Mouse (Mus musculus) heart, adult 2 months (tissue): Measurements from ENCODE around the gene Usp18. TPM values are rescaled to one million over a fixed set of nuclear protein-coding genes. Genes with fewer than 3 reads are reported as not detected.

Source experiments
- DNase-seq, 2 experiments: peaks; one replicate each; pipeline ENCODE4 v3.0.0; 2021
- H3K27ac ChIP-seq: fragments of 200-600 bp; 2 replicates; pipeline ENCODE4 v1.8.1; 2022
- H3K27me3 ChIP-seq: fragments of 200-500 bp; 2 replicates; pipeline ENCODE4 v1.6.1; 2012; ENCODE audit warnings: mild to moderate bottlenecking, low read length, inconsistent platforms, mixed read lengths; ENCODE audit not compliant: control insufficient read depth, insufficient read depth
- H3K36me3 ChIP-seq: fragments of 200-500 bp; 2 replicates; pipeline ENCODE4 v1.6.1; 2012; ENCODE audit warnings: low read length, inconsistent platforms; ENCODE audit not compliant: control insufficient read depth, insufficient read depth
- H3K4me1 ChIP-seq: fragments of 200-500 bp; 2 replicates; pipeline ENCODE4 v1.6.1; 2011; ENCODE audit warnings: low read length; ENCODE audit not compliant: control insufficient read depth, insufficient read depth
- H3K4me3 ChIP-seq: fragments of 200-600 bp; 2 replicates; pipeline ENCODE4 v1.8.1; 2022
- H3K79me2 ChIP-seq: fragments of 200-500 bp; replicated peaks from 2 replicates; pipeline ENCODE4 v1.6.1; 2012; ENCODE audit warnings: mild to moderate bottlenecking, inconsistent platforms, low read length, moderate library complexity, mixed read lengths; ENCODE audit not compliant: control insufficient read depth, insufficient read depth
- H3K9ac ChIP-seq: fragments of 200-500 bp; 2 replicates; pipeline ENCODE4 v1.6.1; 2012; ENCODE audit warnings: low read depth, mild to moderate bottlenecking, control low read depth, inconsistent platforms, low read length, mixed read lengths
- CTCF ChIP-seq: fragments of 200-600 bp; IDR thresholded peaks from 2 replicates; pipeline ENCODE4 v1.8.1; 2022; ENCODE audit warnings: antibody characterized with exemption, mild to moderate bottlenecking, moderate library complexity
- EP300 ChIP-seq: fragments of 200-500 bp; IDR thresholded peaks from 2 replicates; pipeline ENCODE4 v1.6.1; 2011; ENCODE audit warnings: low read depth, low read length, control low read depth; ENCODE audit not compliant: insufficient read depth
- POLR2A ChIP-seq: fragments of 200-500 bp; IDR thresholded peaks from 2 replicates; pipeline ENCODE4 v1.6.1; 2011; ENCODE audit warnings: mild to moderate bottlenecking, low read depth, low read length, control low read depth; ENCODE audit not compliant: insufficient read depth
- WGBS: fragments of 180-500 bp; shearing (Covaris S2); methylation state at CpG from one replicate; pipeline ENCODE4 v1.1.7; 2018; 5-methylcytosine and 5-hydroxymethylcytosine counted together
- intact Hi-C: fragments of 180-260 bp; cut with DNase I; formaldehyde crosslinking; loops from one replicate; pipeline ENCODE4 v1.15.1; 2025
- polyA plus RNA-seq: library from polyadenylated mRNA; depleted of rRNA; stranded (reverse); fragments of >200 nt; gene quantifications from 2 replicates; pipeline ENCODE4 v1.2.3, GENCODE M21; 2012
- total RNA-seq, 2 experiments: library from RNA; stranded (reverse); gene quantifications; 2 replicates each; pipeline ENCODE4 v1.2.3; 2021

The Usp18 gene
- total and polyA plus RNA-seq, 3 experiments = 1.3 to 3.9 (median 1.5) TPM

GRCm38 (mm10) chr6:121299317-121299716 lies 53.6 kb downstream of the Usp18 start:
- no peak for DNase-seq
- no peak overlapping the region for H3K27ac ChIP-seq
- H3K9ac ChIP-seq = no peak overlapping the region
- TF ChIP-seq CTCF (no peak), EP300 (no peak), POLR2A (no peak)
- no peaks in the 10 kb centered on the region for H3K36me3 ChIP-seq
- intact Hi-C loops = no loop called here
- WGBS = 57% methylated on average over 7 of the region's 7 CpGs
- no peak overlapping the region for H3K4me3 ChIP-seq
- H3K27me3 ChIP-seq = no peaks in the 10 kb centered on the region
- no peaks in the 10 kb centered on the region for H3K79me2 ChIP-seq
- no peaks in the 10 kb centered on the region for H3K4me1 ChIP-seq

GRCm38 (mm10) chr6:121299954-121300353 lies 54.2 kb downstream of the Usp18 start, which contains the start of gene Slc6a13:
TSS of gene Slc6a13 (plus strand) at chr6:121300227.
- intact Hi-C loops = no loop called here
- TF ChIP-seq CTCF (no peak), EP300 (no peak), POLR2A (no peak)
- Histone ChIP-seq H3K27me3 (no peaks in the 10 kb centered on the region), H3K27ac (no peak within 1 kb of the TSS), H3K36me3 (no peaks in the 10 kb centered on the region), H3K79me2 (no peaks in the 10 kb centered on the region), H3K4me3 (no peak within 1 kb of the TSS), H3K4me1 (no peaks in the 10 kb centered on the region), H3K9ac (no peak within 1 kb of the TSS)
- no peak for DNase-seq
- WGBS = 8% methylated on average over 11 of the region's 11 CpGs

DNA sequence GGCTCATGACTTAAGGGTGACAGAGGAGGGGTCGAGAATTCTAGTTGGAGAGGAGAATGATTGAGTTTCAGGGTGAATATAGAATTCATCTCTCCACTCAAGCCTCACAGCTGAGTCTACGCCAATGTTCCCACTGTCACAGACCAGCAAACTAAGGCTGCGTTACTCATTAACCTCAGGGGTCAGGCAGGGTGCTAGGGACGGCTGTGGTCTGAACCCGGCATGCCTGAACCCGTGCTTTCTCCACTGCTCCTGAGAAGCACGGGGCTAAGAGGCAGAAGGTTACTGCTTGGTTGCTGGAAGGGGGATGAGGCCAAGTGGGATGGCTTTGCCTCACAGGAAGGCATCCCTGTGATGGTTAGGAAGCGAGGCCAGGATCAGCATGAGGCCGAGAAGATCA lies 54.8 kb downstream of the Usp18 start:
- H3K27me3 ChIP-seq = no peaks in the 10 kb centered on the region
- H3K9ac ChIP-seq = no peak overlapping the region
- 58% methylated on average over 9 of the region's 9 CpGs for WGBS
- no peaks in the 10 kb centered on the region for H3K36me3 ChIP-seq
- no peak overlapping the region for H3K27ac ChIP-seq
- intact Hi-C loops = no loop called here
- TF ChIP-seq POLR2A (no peak), CTCF (no peak), EP300 (no peak)
- H3K4me3 ChIP-seq = no peak overlapping the region
- H3K79me2 ChIP-seq = no peaks in the 10 kb centered on the region
- DNase-seq = no peak
- no peaks in the 10 kb centered on the region for H3K4me1 ChIP-seq

GRCm38 (mm10) chr6:121303466-121304220 lies 57.9 kb downstream of the Usp18 start:
- Histone ChIP-seq H3K27me3 (no peaks in the 10 kb centered on the region), H3K27ac (no peak overlapping the region), H3K79me2 (no peaks in the 10 kb centered on the region), H3K4me1 (no peaks in the 10 kb centered on the region), H3K36me3 (no peaks in the 10 kb centered on the region), H3K9ac (no peak overlapping the region), H3K4me3 (no peak overlapping the region)
- intact Hi-C loops = no loop called here
- no peak for TF ChIP-seq CTCF
- no peak for TF ChIP-seq EP300
- no peak for TF ChIP-seq POLR2A
- WGBS = 66% methylated on average over 10 of the region's 10 CpGs
- no peak for DNase-seq

GRCm38 (mm10) chr6:121304630-121305029 lies 58.9 kb downstream of the Usp18 start:
- Histone ChIP-seq H3K79me2 (no peaks in the 10 kb centered on the region), H3K9ac (no peak overlapping the region), H3K27ac (no peak overlapping the region), H3K36me3 (no peaks in the 10 kb centered on the region), H3K4me1 (no peaks in the 10 kb centered on the region), H3K4me3 (no peak overlapping the region), H3K27me3 (no peaks in the 10 kb centered on the region)
- 82% methylated on average over 9 of the region's 9 CpGs for WGBS
- intact Hi-C loops = no loop called here
- no peak for TF ChIP-seq CTCF
- TF ChIP-seq POLR2A = no peak
- no peak for TF ChIP-seq EP300
- DNase-seq = no peak

DNA sequence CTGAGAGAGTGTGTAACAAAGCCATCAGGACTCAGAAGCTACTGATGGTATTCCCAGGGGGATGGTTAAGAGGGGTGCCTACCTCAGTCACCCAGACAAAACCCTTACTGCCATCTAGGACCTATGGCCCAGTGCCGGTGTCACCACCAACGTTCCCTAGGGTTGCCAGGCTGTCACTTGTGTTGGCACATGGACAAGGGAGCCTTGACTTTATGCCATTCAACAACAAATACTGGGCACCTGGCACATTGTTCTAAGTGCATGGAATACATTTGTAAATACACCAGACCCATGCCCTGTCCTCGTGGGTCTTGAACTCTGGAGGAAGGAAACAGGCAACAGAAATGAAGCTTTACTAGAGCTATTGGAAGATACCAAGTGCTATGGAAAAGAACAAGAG lies 59.9 kb downstream of the Usp18 start:
- DNase-seq = no peak
- no peaks in the 10 kb centered on the region for H3K4me1 ChIP-seq
- H3K27me3 ChIP-seq = no peaks in the 10 kb centered on the region
- no peak overlapping the region for H3K4me3 ChIP-seq
- H3K27ac ChIP-seq = no peak overlapping the region
- no peak overlapping the region for H3K9ac ChIP-seq
- no peaks in the 10 kb centered on the region for H3K79me2 ChIP-seq
- intact Hi-C loops = no loop called here
- no peaks in the 10 kb centered on the region for H3K36me3 ChIP-seq
- TF ChIP-seq POLR2A (no peak), EP300 (no peak), CTCF (no peak)
- WGBS = 87% methylated on average over 3 of the region's 3 CpGs
